Mouse (Mus musculus): ENCODE measurements around the gene Trafd1. TPM values are rescaled to one million over a fixed set of nuclear protein-coding genes. Genes with fewer than 3 reads are reported as not detected.
"Not testable (repeated sequence)": the region's sequence is repeated elsewhere in the genome, so short reads cannot be mapped to it uniquely, and the experiment has no call there.

The Trafd1 gene
- polyA plus RNA-seq, 1 experiment from 2014 or later, result 94.6 TPM

GRCm38 (mm10) chr5:121340965-121341473, 44.4 kb downstream of the Trafd1 start:
- H3K4me3 ChIP-seq (ENCODE audit: low read depth, low read length), result no peak overlapping the region
- DNase-seq (ENCODE audit: low spot score) (peak; percentile 36), ATAC-seq (ENCODE audit: insufficient read depth, low FRiP score, low TSS enrichment) (no peak)
- no peaks in the 10 kb centered on the region for H3K27me3 ChIP-seq (ENCODE audit: control insufficient read depth, insufficient read depth, low read length)
- peaks cover 20% of the 10 kb centered on the region for H3K36me3 ChIP-seq (ENCODE audit: control insufficient read depth, insufficient read depth, low read length)
- no peak overlapping the region for H3K27ac ChIP-seq (ENCODE audit: low read depth, low read length)
- no peak overlapping the region for H3K9ac ChIP-seq (ENCODE audit: low read length)
- no peaks in the 10 kb centered on the region for H3K9me3 ChIP-seq (ENCODE audit: control insufficient read depth, low read length)
- H3K4me1 ChIP-seq (ENCODE audit: control insufficient read depth, insufficient read depth, low read length), result no peaks in the 10 kb centered on the region
- WGBS, result 33% methylated on average over 7 of the region's 7 CpGs
- H3K4me2 ChIP-seq (ENCODE audit: low read depth), result no peak overlapping the region

GRCm38 (mm10) chr5:121339507-121340230, 45.8 kb downstream of the Trafd1 start:
- Histone ChIP-seq H3K9ac (ENCODE audit: low read length) (no peak overlapping the region), H3K4me2 (ENCODE audit: low read depth) (no peak overlapping the region), H3K27ac (ENCODE audit: low read depth, low read length) (no peak overlapping the region), H3K27me3 (ENCODE audit: control insufficient read depth, insufficient read depth, low read length) (no peaks in the 10 kb centered on the region), H3K4me1 (ENCODE audit: control insufficient read depth, insufficient read depth, low read length) (no peaks in the 10 kb centered on the region), H3K36me3 (ENCODE audit: control insufficient read depth, insufficient read depth, low read length) (peaks cover 20% of the 10 kb centered on the region), H3K9me3 (ENCODE audit: control insufficient read depth, low read length) (no peaks in the 10 kb centered on the region), H3K4me3 (ENCODE audit: low read depth, low read length) (no peak overlapping the region)
- WGBS, result 92% methylated on average over 7 of the region's 7 CpGs
- DNase-seq (ENCODE audit: low spot score) (no peak), ATAC-seq (ENCODE audit: insufficient read depth, low FRiP score, low TSS enrichment) (no peak)

- ATAC-seq (ENCODE audit: insufficient read depth, low FRiP score, low TSS enrichment) (no peak), DNase-seq (ENCODE audit: low spot score) (no peak)
- WGBS, result 92% methylated on average over 6 of the region's 6 CpGs
- Histone ChIP-seq H3K27ac (ENCODE audit: low read depth, low read length) (no peak overlapping the region), H3K27me3 (ENCODE audit: control insufficient read depth, insufficient read depth, low read length) (no peaks in the 10 kb centered on the region), H3K9ac (ENCODE audit: low read length) (no peak overlapping the region), H3K4me2 (ENCODE audit: low read depth) (no peak overlapping the region), H3K4me1 (ENCODE audit: control insufficient read depth, insufficient read depth, low read length) (no peaks in the 10 kb centered on the region), H3K9me3 (ENCODE audit: control insufficient read depth, low read length) (no peaks in the 10 kb centered on the region), H3K36me3 (ENCODE audit: control insufficient read depth, insufficient read depth, low read length) (peaks cover 21% of the 10 kb centered on the region), H3K4me3 (ENCODE audit: low read depth, low read length) (no peak overlapping the region)
Observed at GRCm38 (mm10) chr5:121336776-121337175, 48.7 kb downstream of the Trafd1 start.

GRCm38 (mm10) chr5:121336009-121336408, 49.4 kb downstream of the Trafd1 start:
- ATAC-seq (ENCODE audit: insufficient read depth, low FRiP score, low TSS enrichment) (no peak), DNase-seq (ENCODE audit: low spot score) (no peak)
- no peak overlapping the region for H3K4me3 ChIP-seq (ENCODE audit: low read depth, low read length)
- no peaks in the 10 kb centered on the region for H3K27me3 ChIP-seq (ENCODE audit: control insufficient read depth, insufficient read depth, low read length)
- no peak overlapping the region for H3K4me2 ChIP-seq (ENCODE audit: low read depth)
- no peaks in the 10 kb centered on the region for H3K4me1 ChIP-seq (ENCODE audit: control insufficient read depth, insufficient read depth, low read length)
- 86% methylated on average over 3 of the region's 3 CpGs for WGBS
- H3K9ac ChIP-seq (ENCODE audit: low read length), result no peak overlapping the region
- H3K36me3 ChIP-seq (ENCODE audit: control insufficient read depth, insufficient read depth, low read length), result peaks cover 23% of the 10 kb centered on the region
- H3K9me3 ChIP-seq (ENCODE audit: control insufficient read depth, low read length), result no peaks in the 10 kb centered on the region
- no peak overlapping the region for H3K27ac ChIP-seq (ENCODE audit: low read depth, low read length)

- Histone ChIP-seq H3K4me1 (ENCODE audit: control insufficient read depth, insufficient read depth, low read length) (no peaks in the 10 kb centered on the region), H3K4me2 (ENCODE audit: low read depth) (no peak overlapping the region), H3K9me3 (ENCODE audit: control insufficient read depth, low read length) (no peaks in the 10 kb centered on the region), H3K4me3 (ENCODE audit: low read depth, low read length) (no peak overlapping the region), H3K27me3 (ENCODE audit: control insufficient read depth, insufficient read depth, low read length) (no peaks in the 10 kb centered on the region), H3K9ac (ENCODE audit: low read length) (no peak overlapping the region), H3K27ac (ENCODE audit: low read depth, low read length) (no peak overlapping the region), H3K36me3 (ENCODE audit: control insufficient read depth, insufficient read depth, low read length) (peaks cover 23% of the 10 kb centered on the region)
- 82% methylated on average over 4 of the region's 4 CpGs for WGBS
- ATAC-seq (ENCODE audit: insufficient read depth, low FRiP score, low TSS enrichment) (no peak), DNase-seq (ENCODE audit: low spot score) (no peak)
Observed at GRCm38 (mm10) chr5:121335426-121335825, 50.0 kb downstream of the Trafd1 start.

- Histone ChIP-seq H3K4me1 (ENCODE audit: control insufficient read depth, insufficient read depth, low read length) (no peaks in the 10 kb centered on the region), H3K9me3 (ENCODE audit: control insufficient read depth, low read length) (no peaks in the 10 kb centered on the region), H3K4me3 (ENCODE audit: low read depth, low read length) (no peak overlapping the region), H3K27ac (ENCODE audit: low read depth, low read length) (no peak overlapping the region), H3K27me3 (ENCODE audit: control insufficient read depth, insufficient read depth, low read length) (no peaks in the 10 kb centered on the region), H3K36me3 (ENCODE audit: control insufficient read depth, insufficient read depth, low read length) (peaks cover 23% of the 10 kb centered on the region), H3K9ac (ENCODE audit: low read length) (no peak overlapping the region), H3K4me2 (ENCODE audit: low read depth) (no peak overlapping the region)
- DNase-seq (ENCODE audit: low spot score) (no peak), ATAC-seq (ENCODE audit: insufficient read depth, low FRiP score, low TSS enrichment) (no peak)
- 73% methylated on average over 5 of the region's 5 CpGs for WGBS
Observed at GRCm38 (mm10) chr5:121334454-121334853, 51.0 kb downstream of the Trafd1 start.

- no peaks in the 10 kb centered on the region for H3K9me3 ChIP-seq (ENCODE audit: control insufficient read depth, low read length)
- no peaks in the 10 kb centered on the region for H3K4me1 ChIP-seq (ENCODE audit: control insufficient read depth, insufficient read depth, low read length)
- DNase-seq (ENCODE audit: low spot score) (no peak), ATAC-seq (ENCODE audit: insufficient read depth, low FRiP score, low TSS enrichment) (no peak)
- no peak overlapping the region for H3K4me2 ChIP-seq (ENCODE audit: low read depth)
- H3K4me3 ChIP-seq (ENCODE audit: low read depth, low read length), result no peak overlapping the region
- WGBS, result 92% methylated on average over 9 of the region's 9 CpGs
- no peak overlapping the region for H3K27ac ChIP-seq (ENCODE audit: low read depth, low read length)
- no peaks in the 10 kb centered on the region for H3K27me3 ChIP-seq (ENCODE audit: control insufficient read depth, insufficient read depth, low read length)
- no peak overlapping the region for H3K9ac ChIP-seq (ENCODE audit: low read length)
- peaks cover 23% of the 10 kb centered on the region for H3K36me3 ChIP-seq (ENCODE audit: control insufficient read depth, insufficient read depth, low read length)
Observed at GRCm38 (mm10) chr5:121333976-121334375, 51.5 kb downstream of the Trafd1 start.

- ATAC-seq (ENCODE audit: insufficient read depth, low FRiP score, low TSS enrichment), result no peak
- DNase-seq (ENCODE audit: low spot score), result no peak
- no peaks in the 10 kb centered on the region for H3K27me3 ChIP-seq (ENCODE audit: control insufficient read depth, insufficient read depth, low read length)
- H3K36me3 ChIP-seq (ENCODE audit: control insufficient read depth, insufficient read depth, low read length), result peaks cover 16% of the 10 kb centered on the region
- H3K4me1 ChIP-seq (ENCODE audit: control insufficient read depth, insufficient read depth, low read length), result no peaks in the 10 kb centered on the region
- WGBS, result 95% methylated on average over 10 of the region's 10 CpGs
- no peak overlapping the region for H3K9ac ChIP-seq (ENCODE audit: low read length)
- no peaks in the 10 kb centered on the region for H3K9me3 ChIP-seq (ENCODE audit: control insufficient read depth, low read length)
- no peak overlapping the region for H3K4me3 ChIP-seq (ENCODE audit: low read depth, low read length)
- H3K27ac ChIP-seq (ENCODE audit: low read depth, low read length), result no peak overlapping the region
- H3K4me2 ChIP-seq (ENCODE audit: low read depth), result no peak overlapping the region
Observed at GRCm38 (mm10) chr5:121331731-121332130, 53.7 kb downstream of the Trafd1 start.

- Histone ChIP-seq H3K36me3 (ENCODE audit: control insufficient read depth, insufficient read depth, low read length) (peaks cover 16% of the 10 kb centered on the region), H3K4me2 (ENCODE audit: low read depth) (0 out of 2 replicates have a peak overlapping the region, but pooled peaks have one; percentile 11)
- not testable (repeated sequence) for H3K27me3 ChIP-seq (ENCODE audit: control insufficient read depth, insufficient read depth, low read length); H3K27ac ChIP-seq (ENCODE audit: low read depth, low read length); H3K9me3 ChIP-seq (ENCODE audit: control insufficient read depth, low read length); H3K4me1 ChIP-seq (ENCODE audit: control insufficient read depth, insufficient read depth, low read length); DNase-seq (ENCODE audit: low spot score); H3K9ac ChIP-seq (ENCODE audit: low read length); H3K4me3 ChIP-seq (ENCODE audit: low read depth, low read length); ATAC-seq (ENCODE audit: insufficient read depth, low FRiP score, low TSS enrichment)
- WGBS, result 76% methylated on average over 7 of the region's 19 CpGs
Observed at GRCm38 (mm10) chr5:121330154-121330816, 55.1 kb downstream of the Trafd1 start.

Data from neural tube, embryonic 11.5 days (tissue).